8 mouse cellular contexts compared by ENCODE assay signal in the genomic region with DNA sequence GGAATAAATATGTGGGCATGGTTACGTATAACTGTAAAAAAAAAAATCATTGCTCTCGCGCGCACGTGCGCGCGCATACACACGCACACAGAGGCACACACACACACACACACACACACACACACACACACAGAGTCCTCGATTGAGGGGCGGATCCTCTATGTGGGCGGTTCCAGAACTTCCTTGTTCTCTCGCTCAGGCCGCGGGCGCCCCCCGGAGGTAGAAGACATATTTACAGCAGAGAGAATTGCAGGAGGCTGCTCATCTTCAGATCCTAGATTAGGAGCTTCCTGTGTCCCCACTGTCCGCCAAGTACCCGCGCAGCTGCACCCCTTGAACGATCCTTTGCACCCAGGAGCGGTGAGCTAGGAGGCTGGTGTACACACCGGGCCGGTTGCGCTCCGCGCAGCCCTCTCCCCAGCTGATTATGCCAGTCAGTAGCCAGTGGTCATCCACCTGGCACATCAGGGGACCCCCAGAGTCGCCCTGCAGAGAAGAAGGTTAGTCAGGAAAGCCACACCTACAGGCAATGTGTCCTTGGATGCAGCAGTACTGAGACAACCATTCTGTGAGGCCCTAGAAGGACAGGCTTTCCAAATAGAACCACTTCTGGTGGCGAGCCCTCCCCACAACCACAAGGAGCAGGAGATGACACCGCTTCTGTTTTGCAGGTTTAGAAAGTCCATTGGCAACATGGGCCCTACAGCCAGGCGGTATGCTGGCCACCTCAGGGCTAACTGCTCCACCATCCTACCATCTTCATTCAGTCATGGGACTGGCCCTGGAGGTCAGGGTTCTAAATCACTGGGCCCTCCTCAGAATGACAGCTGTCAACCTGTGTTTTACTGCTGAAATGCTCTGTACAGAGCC. TPM values are rescaled to one million over a fixed set of nuclear protein-coding genes. Genes with fewer than 3 reads are reported as not detected.
DNase-seq lines count a peak whose midpoint lies in the region; ATAC-seq and TF ChIP-seq lines count a peak whose summit lies in the region.

No protein-coding gene starts in this region.

- H3K9me3 ChIP-seq in G1E (replicated peaks) = no peaks in the 10 kb centered on the region
- no peaks in the 10 kb centered on the region for H3K9me3 ChIP-seq in hindbrain, embryonic 11.5 days (ENCODE audit: control insufficient read depth, low read length)
- no peaks in the 10 kb centered on the region for H3K9me3 ChIP-seq in lung, postnatal 0 days (ENCODE audit: low read length)

- 10% methylated on average over 31 of the region's 31 CpGs for WGBS in hindbrain, embryonic 11.5 days
- WGBS in lung, postnatal 0 days = 12% methylated on average over 30 of the region's 31 CpGs

- H3K9ac ChIP-seq in hindbrain, embryonic 11.5 days (ENCODE audit: low read depth, low read length) = peak overlapping the region; percentile 25; the same call in 1 of the 2 replicates
- H3K9ac ChIP-seq in lung, postnatal 0 days (replicated peaks; ENCODE audit: low read depth) = no peak overlapping the region

- peaks cover 42% of the 10 kb centered on the region for H3K27me3 ChIP-seq in G1E (ENCODE audit: insufficient read depth, low read length)
- H3K27me3 ChIP-seq in hindbrain, embryonic 11.5 days (ENCODE audit: control insufficient read depth, insufficient read depth, low read length) = no peaks in the 10 kb centered on the region; the same call in 1 of the 2 replicates
- 0 out of 2 replicates have a peak, but pooled peaks cover 5% of the 10 kb centered on the region for H3K27me3 ChIP-seq in lung, postnatal 0 days (replicated peaks; ENCODE audit: insufficient read depth, low read length)

- peak; percentile 49 for DNase-seq in G1E (ENCODE audit: low spot score)
- DNase-seq in cerebellum, adult 8-10 months = peak; percentile 83
- DNase-seq in frontal cortex, adult 2 months (ENCODE audit: extremely low spot score in 1 of 2, low spot score in 1 of 2) = peak; percentile 88 to 99
- peak; percentile 97 for DNase-seq in hindbrain, embryonic 11.5 days (ENCODE audit: low spot score)
- DNase-seq in layer of hippocampus, postnatal 10 days (ENCODE audit: low spot score in 2 of 2) = peak; percentile 97 to 98
- peak; percentile 93 for DNase-seq in lung, postnatal 0 days (ENCODE audit: low spot score)
- DNase-seq in ovary, postnatal 14 days (ENCODE audit: low spot score) = peak; percentile 95
- DNase-seq in thymus, postnatal 10 days (ENCODE audit: low spot score in 2 of 2) = peak; percentile 87 to 95

- H3K4me2 ChIP-seq in hindbrain, embryonic 11.5 days (replicated peaks; ENCODE audit: low read depth, low read length) = peak overlapping the region; percentile 36
- peak overlapping the region; percentile 25 for H3K4me2 ChIP-seq in lung, postnatal 0 days (replicated peaks; ENCODE audit: low read depth, low read length)

- peaks cover 7% of the 10 kb centered on the region for H3K4me1 ChIP-seq in G1E (ENCODE audit: insufficient read depth, low read depth, low read length)
- H3K4me1 ChIP-seq in hindbrain, embryonic 11.5 days (replicated peaks; ENCODE audit: control insufficient read depth, insufficient read depth, low read length) = no peaks in the 10 kb centered on the region
- H3K4me1 ChIP-seq in lung, postnatal 0 days (ENCODE audit: insufficient read depth, low read depth, low read length) = no peaks in the 10 kb centered on the region; the same call in 1 of the 2 replicates

- ATAC-seq in G1E (ENCODE audit: extremely low read depth, insufficient number of reproducible peaks, low FRiP score, poor library complexity, severe bottlenecking) = peak; percentile 60
- peak; percentile 85 for ATAC-seq in hindbrain, embryonic 11.5 days (ENCODE audit: low FRiP score)
- ATAC-seq in lung, postnatal 0 days = peak; percentile 65

- no peak for TF ChIP-seq CTCF in G1E (IDR thresholded peaks at IDR 0.05; ENCODE audit: low read depth, low read length)
- peak; percentile 82 for TF ChIP-seq CTCF in lung, postnatal 0 days (IDR thresholded peaks at IDR 0.05)

- no peak overlapping the region; the same call in 1 of the 2 replicates for H3K4me3 ChIP-seq in G1E (ENCODE audit: low read depth, low read length)
- no peak overlapping the region for H3K4me3 ChIP-seq in hindbrain, embryonic 11.5 days (ENCODE audit: low read depth, low read length)
- H3K4me3 ChIP-seq in lung, postnatal 0 days (ENCODE audit: low read depth, low read length) = no peak overlapping the region

- no peak overlapping the region for H3K27ac ChIP-seq in hindbrain, embryonic 11.5 days (ENCODE audit: low read depth, low read length)
- H3K27ac ChIP-seq in lung, postnatal 0 days (ENCODE audit: low read length) = no peak overlapping the region

- no peak; the same call in 1 of the 2 replicates for TF ChIP-seq EP300 in lung, postnatal 0 days (IDR thresholded peaks at IDR 0.05)

- H3K36me3 ChIP-seq in G1E (replicated peaks) = no peaks in the 10 kb centered on the region
- H3K36me3 ChIP-seq in hindbrain, embryonic 11.5 days (ENCODE audit: control insufficient read depth, insufficient read depth, low read length) = no peaks in the 10 kb centered on the region
- H3K36me3 ChIP-seq in lung, postnatal 0 days (ENCODE audit: insufficient read depth, low read length) = no peaks in the 10 kb centered on the region

RNA-seq across cellular contexts. Expression of gene Prss22, which starts 4.1 kb away (rescaled TPM):
- not detected in 2 replicates for total RNA-seq in G1E (2014; fragmentation: Nextera tagmentation)
- total RNA-seq in G1E (2017) = not detected in 2 replicates
- polyA plus RNA-seq in G1E (2012) = not detected in 2 replicates
- 1.4 and 1.8 TPM in 2 replicates for polyA plus RNA-seq in frontal cortex, adult 2 months (2012; rRNA removed)
- polyA plus RNA-seq in hindbrain, embryonic 11.5 days (2014; fragmentation: Nextera tagmentation; extraction: Ambion mirVana) = 0.25 and 0.51 TPM in 2 replicates
- not detected for total RNA-seq in layer of hippocampus, postnatal 10 days (2021)
- polyA plus RNA-seq in lung, postnatal 0 days (2015; fragmentation: Nextera tagmentation; extraction: Ambion mirVana) = 0.57 and 0.77 TPM in 2 replicates

RNA-seq across cellular contexts. Expression of gene Prss30, which starts 13.4 kb away (rescaled TPM):
- total RNA-seq in G1E (2014; fragmentation: Nextera tagmentation) = not detected in 2 replicates
- total RNA-seq in G1E (2017) = not detected in 2 replicates
- polyA plus RNA-seq in G1E (2012) = not detected in 2 replicates
- polyA plus RNA-seq in frontal cortex, adult 2 months (2012; rRNA removed) = 1.0 and 4.4 TPM in 2 replicates
- not detected in 2 replicates for polyA plus RNA-seq in hindbrain, embryonic 11.5 days (2014; fragmentation: Nextera tagmentation; extraction: Ambion mirVana)
- under 1 TPM in 1 of 2 experiments, not detected in 1; 0.45 TPM for total RNA-seq in layer of hippocampus, postnatal 10 days (2021)
- polyA plus RNA-seq in lung, postnatal 0 days (2015; fragmentation: Nextera tagmentation; extraction: Ambion mirVana) = 0.18 and 0.47 TPM in 2 replicates

RNA-seq across cellular contexts. Expression of gene Sbpl, which starts 38.7 kb away (rescaled TPM):
- not detected in 2 replicates for total RNA-seq in G1E (2014; fragmentation: Nextera tagmentation)
- total RNA-seq in G1E (2017) = not detected in 2 replicates
- not detected in 2 replicates for polyA plus RNA-seq in G1E (2012)
- polyA plus RNA-seq in frontal cortex, adult 2 months (2012; rRNA removed) = not detected in 2 replicates
- not detected in 2 replicates for polyA plus RNA-seq in hindbrain, embryonic 11.5 days (2014; fragmentation: Nextera tagmentation; extraction: Ambion mirVana)
- total RNA-seq in layer of hippocampus, postnatal 10 days (2021) = not detected
- polyA plus RNA-seq in lung, postnatal 0 days (2015; fragmentation: Nextera tagmentation; extraction: Ambion mirVana) = not detected in 2 replicates

RNA-seq across cellular contexts. Expression of gene Prss27, which starts 44.1 kb away (rescaled TPM):
- total RNA-seq in G1E (2014; fragmentation: Nextera tagmentation) (not detected in 2 replicates), G1E (2017) (not detected in 2 replicates)
- polyA plus RNA-seq in G1E (2012) = not detected in 2 replicates
- polyA plus RNA-seq in frontal cortex, adult 2 months (2012; rRNA removed) = not detected in 2 replicates
- 0.19 TPM in 1 of 2 replicates, not detected in the other for polyA plus RNA-seq in hindbrain, embryonic 11.5 days (2014; fragmentation: Nextera tagmentation; extraction: Ambion mirVana)
- not detected for total RNA-seq in layer of hippocampus, postnatal 10 days (2021)
- 0.18 TPM in 2 replicates for polyA plus RNA-seq in lung, postnatal 0 days (2015; fragmentation: Nextera tagmentation; extraction: Ambion mirVana)

RNA-seq across cellular contexts. Expression of gene Sbp, which starts 52.3 kb away (rescaled TPM):
- not detected in 2 replicates for total RNA-seq in G1E (2014; fragmentation: Nextera tagmentation)
- not detected in 2 replicates for total RNA-seq in G1E (2017)
- not detected in 2 replicates for polyA plus RNA-seq in G1E (2012)
- not detected in 2 replicates for polyA plus RNA-seq in frontal cortex, adult 2 months (2012; rRNA removed)
- polyA plus RNA-seq in hindbrain, embryonic 11.5 days (2014; fragmentation: Nextera tagmentation; extraction: Ambion mirVana) = not detected in 2 replicates
- not detected for total RNA-seq in layer of hippocampus, postnatal 10 days (2021)
- polyA plus RNA-seq in lung, postnatal 0 days (2015; fragmentation: Nextera tagmentation; extraction: Ambion mirVana) = not detected in 2 replicates
